Mouse (Mus musculus) spleen, embryonic (tissue): ENCODE measurements around the gene Vezt.

Experiments used
- CTCF ChIA-PET: fragments of 350-600 bp; sonication (Branson Sonifier 250); formaldehyde crosslinking; loops from one replicate; lab custom pipeline; 2022; lab: Charles Lee

The Vezt gene

GRCm38 (mm10) chr10:93913525-93913924 is 122.1 kb downstream of the Vezt start:
- CTCF ChIA-PET = no interaction called here

GRCm38 (mm10) chr10:93912917-93913316 is 122.7 kb downstream of the Vezt start:
- CTCF ChIA-PET = no interaction called here

DNA sequence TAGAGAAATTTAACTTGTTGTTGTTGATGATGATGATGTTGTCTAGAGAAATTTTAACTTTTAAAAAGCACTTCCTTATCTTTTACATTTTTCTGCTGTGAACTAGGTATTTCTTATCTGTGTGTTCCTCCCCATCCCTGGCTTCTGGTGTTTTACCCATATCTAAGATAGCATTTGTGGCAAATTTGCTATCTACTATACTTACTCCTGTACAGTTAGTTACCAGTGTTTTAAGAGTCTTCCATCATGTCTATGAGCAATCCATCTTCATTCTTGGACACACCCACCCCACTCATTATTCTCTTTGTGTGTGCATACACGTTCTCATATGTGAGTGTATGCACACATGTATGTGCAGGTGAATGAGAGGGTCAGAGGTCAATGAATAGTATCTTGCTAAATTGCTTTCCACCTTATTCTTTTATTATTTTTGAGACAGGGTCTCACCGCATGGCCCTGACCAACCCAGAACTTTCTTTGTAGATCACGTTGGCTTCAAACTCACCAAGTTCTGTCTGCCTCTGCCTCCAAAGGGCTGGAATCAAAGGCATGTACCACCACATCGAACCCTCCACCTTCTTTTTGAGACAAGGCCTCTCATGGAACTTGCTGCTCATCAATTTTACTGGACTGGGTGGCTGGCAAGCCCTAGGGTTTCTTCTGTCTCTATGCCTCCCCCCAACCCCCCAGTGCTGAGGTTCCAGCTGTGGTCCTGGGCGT is 123.3 kb downstream of the Vezt start:
- CTCF ChIA-PET = no interaction called here

- CTCF ChIA-PET = no interaction called here
Measured at GRCm38 (mm10) chr10:93911326-93911725, 124.3 kb downstream of the Vezt start.

DNA sequence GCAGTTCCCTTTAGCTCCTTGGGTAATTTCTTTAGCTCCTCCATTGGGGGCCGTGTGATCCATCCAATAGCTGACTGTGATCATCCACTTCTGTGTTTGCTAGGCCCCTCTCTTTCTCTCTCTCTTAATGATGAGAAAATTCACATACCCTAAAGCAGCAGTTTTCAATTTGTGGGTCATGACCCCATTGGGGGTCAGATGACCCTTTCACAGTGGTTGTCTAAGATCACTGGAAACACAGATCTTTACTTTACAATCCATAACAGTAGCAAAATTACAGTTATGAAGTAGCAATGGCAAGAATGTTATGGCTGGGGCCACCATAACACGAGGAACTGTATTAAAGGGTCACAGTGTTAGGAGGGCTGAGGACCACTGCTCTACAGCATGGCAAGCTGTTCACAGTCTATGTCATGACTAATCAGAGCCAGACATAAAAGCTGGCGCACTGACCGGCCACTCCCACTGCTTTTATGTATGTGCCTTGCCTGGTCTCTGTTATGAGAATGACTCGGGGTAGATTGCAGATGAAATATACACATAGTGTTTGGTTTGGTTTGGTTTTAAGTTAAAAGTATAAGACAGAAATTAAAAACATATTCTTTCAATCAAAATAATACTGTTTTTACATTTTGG is 125.7 kb downstream of the Vezt start:
- CTCF ChIA-PET = no interaction called here

DNA sequence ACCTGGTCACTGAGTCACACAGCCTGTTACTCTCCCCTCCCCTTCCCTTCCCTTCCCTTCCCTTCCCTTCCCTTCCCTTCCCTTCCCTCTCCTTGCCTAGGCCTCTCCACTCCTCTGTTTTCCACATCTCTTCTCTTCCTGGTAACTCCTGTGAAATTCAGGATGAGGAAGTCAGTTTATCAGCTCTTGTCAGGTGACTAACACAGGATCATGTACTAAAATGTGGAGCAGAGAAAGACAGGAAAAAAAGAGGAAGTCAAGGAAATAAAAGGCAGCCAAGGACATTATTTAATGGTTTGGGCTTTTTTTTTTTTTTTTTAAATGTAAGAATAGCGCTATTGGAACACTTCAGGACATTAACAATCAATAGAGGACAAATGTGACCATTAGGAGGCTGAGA is 126.6 kb downstream of the Vezt start:
- CTCF ChIA-PET = no interaction called here

GRCm38 (mm10) chr10:93908540-93908939 is 127.1 kb downstream of the Vezt start:
- CTCF ChIA-PET = no interaction called here

- CTCF ChIA-PET = no interaction called here
Measured at GRCm38 (mm10) chr10:93907376-93907775, 128.2 kb downstream of the Vezt start.

GRCm38 (mm10) chr10:93899907-93900306 is 135.7 kb downstream of the Vezt start:
- CTCF ChIA-PET = no interaction called here

DNA sequence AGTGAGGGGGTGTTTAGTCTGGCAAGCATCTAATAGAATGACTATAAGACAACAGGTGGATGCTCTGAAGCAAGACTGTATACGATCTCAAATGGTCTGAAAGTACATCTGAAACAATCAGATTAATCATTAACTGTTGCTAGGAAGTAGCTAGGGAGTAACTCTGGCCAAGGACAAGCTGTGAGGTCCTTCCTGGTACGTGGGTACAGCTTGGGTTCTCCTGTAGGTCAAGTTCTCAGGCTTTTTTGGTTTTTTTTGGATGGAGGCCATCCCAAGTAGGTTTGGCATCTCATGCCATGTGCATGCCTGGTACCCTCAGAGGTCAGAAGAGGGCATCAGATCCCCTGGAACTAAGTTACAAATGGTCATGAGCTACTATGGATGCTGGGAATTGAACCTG is 136.3 kb downstream of the Vezt start:
- CTCF ChIA-PET = no interaction called here

DNA sequence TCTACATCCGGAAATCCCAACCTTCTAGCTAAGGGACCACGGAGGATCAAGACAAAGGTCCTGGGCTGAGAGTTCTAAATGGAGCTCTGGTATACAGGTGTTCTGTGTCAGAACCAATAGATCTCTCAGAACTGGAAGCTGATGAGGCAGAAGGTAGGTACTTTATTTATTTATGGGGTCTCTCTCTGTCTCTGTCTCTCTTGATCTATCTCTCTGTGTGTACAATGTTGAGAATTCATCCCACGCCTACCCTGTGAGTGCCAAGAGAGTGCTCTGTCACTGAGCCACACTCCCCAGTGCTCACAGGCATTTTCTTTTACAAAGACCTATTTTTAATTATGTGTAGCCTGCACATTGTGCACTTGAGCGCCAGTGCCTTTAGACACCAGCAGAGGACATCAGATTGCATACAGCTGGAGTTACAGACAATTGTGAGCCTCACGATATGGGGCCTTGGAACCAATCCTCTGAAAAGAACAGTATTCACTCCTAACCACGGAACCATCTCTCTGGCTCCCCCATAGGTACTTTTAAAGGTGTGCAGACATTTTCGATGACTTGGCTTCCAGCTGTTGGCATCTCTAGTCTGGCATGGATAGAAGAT is 138.5 kb downstream of the Vezt start, which contains the start of gene Metap2:
Metap2 (minus strand) TSS at position 51 of the 604 bp plus-strand sequence.
- CTCF ChIA-PET = no interaction called here

GRCm38 (mm10) chr10:93892551-93892950 is 143.1 kb downstream of the Vezt start:
- CTCF ChIA-PET = no interaction called here

DNA sequence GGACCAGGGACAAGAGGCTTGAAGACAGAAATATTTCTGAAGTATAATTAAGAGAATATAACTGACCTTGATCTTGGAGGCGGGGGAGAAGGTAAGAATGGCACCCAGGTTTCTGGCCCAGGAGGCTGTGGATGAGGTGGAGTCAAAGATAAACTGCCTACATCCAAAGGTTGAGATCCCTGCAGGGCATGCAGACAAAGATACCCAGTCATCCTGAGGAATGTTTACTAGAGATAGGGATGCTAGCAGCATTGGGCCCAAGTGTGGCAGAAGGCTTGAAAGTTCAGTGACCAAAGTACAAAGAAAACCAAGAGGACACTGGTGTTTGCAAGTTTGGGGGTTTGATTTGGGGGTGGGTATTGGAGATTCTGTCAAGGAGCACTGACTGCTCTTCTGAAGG is 144.6 kb downstream of the Vezt start:
- CTCF ChIA-PET = no interaction called here

DNA sequence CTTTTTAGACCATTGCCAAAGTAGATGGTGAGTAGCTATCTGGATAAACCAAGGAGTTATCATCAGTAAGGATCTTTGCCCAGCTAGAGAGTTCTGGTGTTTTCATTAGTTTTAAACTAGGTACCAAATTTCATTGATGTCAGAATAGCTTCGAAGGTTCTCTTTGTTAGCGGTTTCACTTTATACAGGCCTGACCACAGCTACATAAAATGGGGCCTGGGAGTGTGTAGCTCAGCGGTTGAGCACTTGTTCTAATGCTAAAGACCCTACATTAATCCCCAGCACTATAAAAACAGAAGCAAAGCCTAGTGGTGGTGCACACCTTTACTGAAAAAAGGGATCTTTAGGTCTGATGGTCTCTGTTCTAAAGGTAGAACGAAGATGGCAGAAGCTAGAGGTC is 145.1 kb downstream of the Vezt start:
- CTCF ChIA-PET = no interaction called here

GRCm38 (mm10) chr10:93889976-93890375 is 145.6 kb downstream of the Vezt start:
- CTCF ChIA-PET = no interaction called here

DNA sequence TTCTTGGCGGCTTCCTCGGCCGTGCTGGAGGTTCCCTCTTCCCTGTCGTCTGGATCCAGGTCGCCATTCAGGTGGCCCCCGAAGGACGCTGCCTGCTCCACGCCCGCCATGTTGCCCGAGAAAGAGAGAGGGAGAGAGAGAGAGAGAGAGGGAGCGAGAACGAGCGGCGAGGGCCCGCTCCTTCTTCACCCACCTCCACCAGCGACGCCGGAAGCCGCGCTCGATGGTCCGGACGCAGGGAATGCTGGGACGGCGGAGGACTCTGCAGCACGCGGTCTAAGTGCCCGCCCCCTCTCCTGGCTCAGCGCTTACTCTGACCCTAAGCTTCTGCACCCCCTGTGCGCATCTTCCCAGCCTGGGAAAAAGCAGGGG is 146.1 kb downstream of the Vezt start:
- CTCF ChIA-PET = no interaction called here
